Mouse (Mus musculus) ES-Bruce4 (cell line): Measurements from ENCODE around the gene Acot2. TPM values are rescaled to one million over a fixed set of nuclear protein-coding genes. Genes with fewer than 3 reads are reported as not detected.
A peak's percentile ranks its signal among the peaks of the same experiment; 100 is the strongest.
"Not testable (repeated sequence)": the region's sequence is repeated elsewhere in the genome, so short reads cannot be mapped to it uniquely, and the experiment has no call there.

Experiments used
- H3K27ac ChIP-seq: 2 replicates; pipeline ENCODE4 v1.5.1; 2012; ENCODE audit warnings: low read length, inconsistent platforms; ENCODE audit not compliant: insufficient read depth
- H3K27me3 ChIP-seq: 2 replicates; pipeline ENCODE4 v1.6.1; 2012; ENCODE audit warnings: mild to moderate bottlenecking, low read length, inconsistent platforms; ENCODE audit not compliant: control insufficient read depth, poor library complexity, insufficient read depth, severe bottlenecking
- H3K36me3 ChIP-seq: 2 replicates; pipeline ENCODE4 v1.6.1; 2012; ENCODE audit warnings: inconsistent platforms, mild to moderate bottlenecking, low read length, moderate library complexity; ENCODE audit not compliant: control insufficient read depth, poor library complexity, insufficient read depth, severe bottlenecking
- H3K4me1 ChIP-seq: one replicate; pipeline ENCODE4 v1.8.1; 2011; ENCODE audit warnings: low read length; ENCODE audit not compliant: control insufficient read depth, insufficient read depth
- H3K4me3 ChIP-seq: 2 replicates; pipeline ENCODE4 v1.5.1; 2011; ENCODE audit warnings: low read depth, mild to moderate bottlenecking, low read length
- H3K9ac ChIP-seq: 2 replicates; pipeline ENCODE4 v1.6.1; 2012; ENCODE audit warnings: low read depth, mild to moderate bottlenecking, inconsistent platforms; ENCODE audit not compliant: poor library complexity, severe bottlenecking
- H3K9me3 ChIP-seq: replicated peaks from 2 replicates; pipeline ENCODE4 v1.6.1; 2012; ENCODE audit warnings: mild to moderate bottlenecking, low read length, inconsistent platforms; ENCODE audit not compliant: control insufficient read depth, poor library complexity, insufficient read depth, severe bottlenecking
- CTCF ChIP-seq: IDR thresholded peaks from one replicate; pipeline ENCODE4 v1.8.1; 2011; ENCODE audit warnings: low read depth, low read length
- EP300 ChIP-seq: IDR thresholded peaks from 2 replicates; pipeline ENCODE4 v1.6.1; 2011; ENCODE audit warnings: low read depth, low read length; ENCODE audit not compliant: insufficient read depth
- POLR2A ChIP-seq: IDR thresholded peaks from one replicate; pipeline ENCODE4 v1.8.1; 2011; ENCODE audit warnings: low read length; ENCODE audit not compliant: insufficient read depth
- polyA plus RNA-seq: library from polyadenylated mRNA; stranded (reverse); fragments of >200 nt; gene quantifications from 2 replicates; pipeline ENCODE4 v1.2.4, GENCODE M21; 2011; ENCODE audit warnings: low read depth; ENCODE audit not compliant: missing spikeins, insufficient read depth, insufficient read length

Acot2 gene
- polyA plus RNA-seq, 1 experiment: 6.5 TPM

- Histone ChIP-seq H3K27ac (no peak overlapping the region), H3K4me3 (no peak overlapping the region), H3K9me3 (peaks cover 14% of the 10 kb centered on the region), H3K27me3 (no peaks in the 10 kb centered on the region; the same call in 1 of the 2 replicates), H3K9ac (no peak overlapping the region), H3K36me3 (no peaks in the 10 kb centered on the region), H3K4me1 (no peaks in the 10 kb centered on the region)
- TF ChIP-seq CTCF (no peak), EP300 (no peak)
Measured at GRCm38 (mm10) chr12:84003866-84004265, 16.2 kb downstream of the Acot2 start.

- peaks cover 4% of the 10 kb centered on the region; the same call in 1 of the 2 replicates for H3K27me3 ChIP-seq
- peaks cover 2% of the 10 kb centered on the region; the same call in 1 of the 2 replicates for H3K9me3 ChIP-seq
- H3K4me3 ChIP-seq: no peak overlapping the region
- no peaks in the 10 kb centered on the region for H3K4me1 ChIP-seq
- H3K27ac ChIP-seq: peak overlapping the region; percentile 52; the same call in 1 of the 2 replicates
- TF ChIP-seq CTCF (no peak), EP300 (no peak), POLR2A (no peak)
- no peaks in the 10 kb centered on the region for H3K36me3 ChIP-seq
- H3K9ac ChIP-seq: no peak overlapping the region
Measured at GRCm38 (mm10) chr12:84008251-84008650, 20.6 kb downstream of the Acot2 start.

DNA sequence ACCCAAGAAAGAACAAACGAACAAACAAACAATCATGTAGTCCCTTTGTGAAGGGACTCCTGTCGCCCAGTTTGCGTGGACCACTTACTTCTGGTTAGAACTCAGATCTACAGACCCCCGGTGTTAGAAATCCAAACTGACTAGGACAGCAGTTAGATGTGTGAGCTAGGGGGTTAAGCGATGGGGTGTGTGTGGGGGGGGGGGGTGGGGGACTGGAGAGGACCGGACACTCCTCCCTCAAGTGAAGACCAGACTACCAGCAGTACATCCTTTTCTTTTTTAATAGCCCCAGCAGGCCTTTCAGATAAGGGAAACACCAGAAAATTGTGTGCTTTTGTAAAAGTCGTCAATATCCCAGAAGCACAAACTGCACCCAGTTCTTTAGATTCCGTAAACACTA, 21.1 kb downstream of the Acot2 start:
- peaks cover 2% of the 10 kb centered on the region; the same call in 1 of the 2 replicates for H3K9me3 ChIP-seq
- H3K27me3 ChIP-seq: peaks cover 4% of the 10 kb centered on the region; the same call in 1 of the 2 replicates
- peak overlapping the region; percentile 64 for H3K27ac ChIP-seq
- TF ChIP-seq CTCF (no peak), EP300 (no peak), POLR2A (no peak)
- no peak overlapping the region for H3K9ac ChIP-seq
- H3K4me1 ChIP-seq: no peaks in the 10 kb centered on the region
- H3K36me3 ChIP-seq: no peaks in the 10 kb centered on the region
- no peak overlapping the region for H3K4me3 ChIP-seq

DNA sequence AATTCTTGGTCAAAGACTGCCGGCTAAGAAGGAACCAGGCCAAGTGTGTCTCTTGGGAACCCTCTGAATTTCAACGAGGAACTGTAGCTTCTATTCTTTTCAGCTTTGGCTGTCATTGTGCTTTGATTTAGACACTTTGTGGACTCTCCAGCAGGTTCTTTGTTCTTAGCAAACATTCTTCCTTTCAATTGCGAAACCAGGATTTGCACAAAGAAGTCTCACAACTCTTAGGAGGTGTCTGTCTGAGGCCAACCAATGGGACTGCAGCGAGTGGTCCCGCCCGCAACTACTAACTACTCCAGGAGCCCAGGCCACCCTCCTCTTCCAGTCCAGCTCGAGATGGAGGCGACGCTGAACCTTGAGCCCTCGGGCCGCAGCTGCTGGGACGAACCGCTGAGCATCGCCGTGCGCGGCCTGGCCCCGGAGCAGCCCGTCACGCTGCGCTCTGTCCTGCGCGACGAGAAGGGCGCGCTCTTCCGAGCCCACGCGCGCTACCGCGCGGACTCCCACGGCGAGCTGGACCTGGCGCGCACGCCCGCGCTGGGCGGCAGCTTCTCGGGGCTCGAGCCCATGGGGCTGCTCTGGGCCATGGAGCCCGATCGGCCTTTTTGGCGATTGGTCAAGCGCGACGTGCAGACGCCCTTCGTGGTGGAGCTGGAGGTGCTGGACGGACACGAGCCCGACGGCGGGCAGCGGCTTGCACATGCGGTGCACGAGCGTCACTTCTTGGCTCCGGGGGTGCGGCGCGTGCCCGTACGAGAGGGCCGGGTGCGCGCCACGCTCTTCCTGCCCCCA, 21.7 kb downstream of the Acot2 start, which contains the start of gene Acot1:
Gene Acot1, plus strand, starts transcription at position 320 of the 795 bp plus-strand sequence.
- not testable (repeated sequence) for H3K27me3 ChIP-seq, H3K9me3 ChIP-seq, H3K4me1 ChIP-seq, H3K36me3 ChIP-seq
- peak within 1 kb of the TSS; percentile 64 for H3K27ac ChIP-seq
- peak within 1 kb of the TSS; percentile 67; the same call in 1 of the 2 replicates for H3K9ac ChIP-seq
- peak within 1 kb of the TSS; percentile 51 for H3K4me3 ChIP-seq

GRCm38 (mm10) chr12:84010201-84010600, 22.5 kb downstream of the Acot2 start:
- Histone ChIP-seq H3K36me3 (no peaks in the 10 kb centered on the region), H3K9ac (peak overlapping the region; percentile 67; the same call in 1 of the 2 replicates), H3K4me3 (peak overlapping the region; percentile 51), H3K9me3 (no peaks in the 10 kb centered on the region; the same call in 1 of the 2 replicates), H3K4me1 (no peaks in the 10 kb centered on the region), H3K27ac (no peak overlapping the region), H3K27me3 (peaks cover 4% of the 10 kb centered on the region; the same call in 1 of the 2 replicates)
- no peak for TF ChIP-seq EP300
- no peak for TF ChIP-seq POLR2A
- no peak for TF ChIP-seq CTCF

GRCm38 (mm10) chr12:84011251-84012040, 23.8 kb downstream of the Acot2 start:
- Histone ChIP-seq H3K9ac (no peak overlapping the region), H3K4me3 (no peak overlapping the region), H3K27ac (no peak overlapping the region), H3K9me3 (no peaks in the 10 kb centered on the region; the same call in 1 of the 2 replicates), H3K27me3 (peaks cover 4% of the 10 kb centered on the region; the same call in 1 of the 2 replicates), H3K36me3 (no peaks in the 10 kb centered on the region), H3K4me1 (peaks cover 1% of the 10 kb centered on the region)
- TF ChIP-seq CTCF (no peak), POLR2A (no peak), EP300 (no peak)
